Mouse (Mus musculus): ENCODE data around the gene Cars.
"Not testable (repeated sequence)": the region's sequence is repeated elsewhere in the genome, so short reads cannot be mapped to it uniquely, and the experiment has no call there.

GRCm38 (mm10) chr7:143643949-143644348, 44.1 kb upstream of the Cars start:
- TF ChIP-seq CTCF (IDR thresholded peaks at IDR 0.05; ENCODE audit: borderline replicate concordance, extremely low read depth, insufficient read depth, insufficient read length); POLR2A (IDR thresholded peaks at IDR 0.05; ENCODE audit: borderline replicate concordance, extremely low read depth, insufficient read depth, insufficient read length, poor library complexity, severe bottlenecking): not testable (repeated sequence)

All from brain, embryonic 14.5 days (tissue).